Mouse (Mus musculus) gastrocnemius, adult 8-10 months (tissue): ENCODE measurements at regions not wholly inside any gene's neighbourhood (a gene's known extent, or its start where the extent isn't known, plus 50 kb on each side); places are given as distances from the start of the nearest gene placed in this dataset.
A peak's percentile ranks its signal among the peaks of the same experiment; 100 is the strongest.

Experiments used
- DNase-seq, 2 experiments: peaks; one replicate each; pipeline ENCODE4 v3.0.0; 2022; ENCODE audit warnings: low spot score in 2 of 2

DNA sequence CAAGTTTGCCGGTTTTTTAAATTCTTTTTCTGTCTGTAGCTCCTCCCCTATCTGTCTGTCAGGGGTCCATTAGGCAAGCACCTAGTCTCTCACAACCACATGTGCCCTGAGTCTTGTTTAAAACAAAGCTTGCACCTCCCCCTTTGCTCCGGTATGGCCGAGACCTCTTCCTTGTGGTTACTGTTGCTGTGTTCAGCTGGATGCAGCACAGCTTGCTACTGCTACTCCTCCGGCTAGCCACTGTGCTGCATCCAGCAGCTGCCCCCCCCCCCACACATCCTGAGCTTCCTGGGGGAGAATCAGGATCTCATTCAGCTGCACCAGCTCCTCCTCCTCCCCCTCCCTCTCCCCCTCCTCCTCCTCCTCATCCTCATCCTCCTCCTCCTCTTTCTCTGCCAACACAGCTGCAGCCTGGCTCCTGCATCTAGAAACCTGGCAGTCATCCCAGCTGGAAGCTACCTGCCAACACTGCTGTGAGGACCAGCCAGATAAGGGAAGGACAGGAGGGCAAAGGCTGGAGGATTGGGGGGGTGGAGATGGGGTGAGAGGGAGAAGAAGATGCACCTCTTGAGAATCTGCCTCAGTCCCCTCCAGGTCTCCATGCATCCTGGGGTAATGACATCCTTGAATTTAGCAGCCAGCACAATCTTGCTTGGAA is 114.8 kb upstream of the Tmem260 start:
- peak in 1 of 2 experiments; percentile 25 for DNase-seq

DNA sequence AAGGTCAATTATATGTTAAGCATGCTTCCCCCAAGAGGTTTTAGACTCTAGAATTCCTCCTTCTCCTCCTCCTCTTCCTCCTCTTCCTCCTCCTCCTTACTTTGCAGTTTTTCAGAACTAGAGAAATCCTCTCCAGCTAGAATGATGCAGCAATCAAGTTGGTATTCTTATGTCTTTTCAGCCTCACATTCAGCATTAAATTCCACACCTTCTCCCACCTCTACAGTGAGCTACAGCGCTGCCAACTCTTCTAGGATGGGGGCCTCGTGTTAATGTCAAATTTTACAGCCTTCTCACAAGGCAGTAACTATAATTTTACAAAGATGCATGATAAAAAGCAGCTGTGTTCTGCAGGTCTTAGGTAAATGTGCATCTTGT is 114.3 kb upstream of the Tmem260 start:
- no peak for DNase-seq

DNA sequence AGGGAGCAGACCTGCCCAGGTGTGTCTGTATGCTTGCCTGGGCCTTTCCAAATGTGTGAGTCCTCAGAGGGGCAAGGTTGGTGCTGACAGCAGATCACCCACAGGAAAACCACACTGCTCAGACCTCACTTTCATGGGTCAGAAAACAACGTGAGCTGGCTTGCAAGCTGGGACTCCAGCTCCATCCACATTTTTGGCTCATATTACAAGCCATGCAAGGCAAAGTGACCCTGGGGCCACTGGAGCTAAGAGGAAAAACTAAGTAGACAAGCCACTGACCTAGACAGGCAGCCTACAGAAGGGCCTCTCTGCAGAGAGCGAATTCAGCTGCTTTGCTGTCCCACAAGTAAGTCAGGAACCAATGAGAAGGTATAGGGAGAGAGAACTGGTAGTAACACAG is 113.7 kb upstream of the Tmem260 start:
- DNase-seq: no peak

DNA sequence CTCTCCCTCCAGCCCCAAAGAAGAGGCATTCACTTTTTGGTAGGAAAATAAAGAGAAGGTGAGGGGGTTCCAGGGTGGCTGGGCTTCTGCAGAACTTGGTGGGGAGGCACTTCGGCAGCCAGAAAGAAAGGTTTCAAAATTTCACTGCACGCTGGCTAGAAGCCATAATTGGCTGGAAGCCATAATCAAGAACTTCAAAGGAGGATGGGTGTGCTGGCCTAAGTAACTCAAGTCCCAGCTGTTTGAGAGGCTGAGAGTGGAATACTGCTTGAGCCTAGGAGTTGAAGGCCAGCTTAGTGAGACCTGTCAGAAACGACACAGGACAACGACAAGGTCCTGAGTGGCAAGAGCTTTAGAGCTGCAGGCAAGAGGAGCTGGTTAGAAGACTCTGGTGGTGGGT is 113.3 kb upstream of the Tmem260 start:
- DNase-seq: no peak

DNA sequence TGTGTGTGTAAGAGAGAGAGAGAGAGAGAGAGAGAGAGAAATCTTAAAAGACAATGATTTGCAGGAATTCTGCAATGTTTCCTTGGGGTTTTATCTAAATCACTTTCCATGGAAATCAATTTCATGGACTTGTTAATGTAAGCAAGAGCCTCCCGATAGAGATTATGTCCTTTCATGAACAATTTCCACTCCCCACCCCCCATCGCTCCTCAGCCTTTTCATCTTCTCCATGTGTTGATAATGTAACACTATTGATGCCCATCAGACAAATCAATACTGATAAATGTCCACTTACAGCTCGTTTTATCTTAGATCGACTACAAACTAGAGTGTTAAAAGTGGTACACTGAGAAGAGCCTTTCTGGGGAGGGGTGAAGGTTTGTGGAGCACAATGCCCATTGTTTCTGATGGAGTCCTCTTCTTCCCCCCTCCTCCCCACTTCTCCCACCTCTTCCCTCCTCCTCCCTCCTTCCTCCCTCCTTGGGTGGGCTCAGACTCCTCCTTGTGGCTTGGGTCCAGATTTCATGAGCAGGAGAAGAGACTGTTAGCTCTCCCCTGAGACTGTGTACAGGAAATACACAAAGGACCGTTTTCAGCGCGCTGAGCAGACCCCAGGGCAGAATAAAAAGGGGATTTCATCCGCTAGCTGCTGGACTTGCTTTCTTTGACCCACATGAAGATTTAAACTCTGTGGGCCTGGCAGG is 111.7 kb upstream of the Tmem260 start:
- DNase-seq: no peak

DNA sequence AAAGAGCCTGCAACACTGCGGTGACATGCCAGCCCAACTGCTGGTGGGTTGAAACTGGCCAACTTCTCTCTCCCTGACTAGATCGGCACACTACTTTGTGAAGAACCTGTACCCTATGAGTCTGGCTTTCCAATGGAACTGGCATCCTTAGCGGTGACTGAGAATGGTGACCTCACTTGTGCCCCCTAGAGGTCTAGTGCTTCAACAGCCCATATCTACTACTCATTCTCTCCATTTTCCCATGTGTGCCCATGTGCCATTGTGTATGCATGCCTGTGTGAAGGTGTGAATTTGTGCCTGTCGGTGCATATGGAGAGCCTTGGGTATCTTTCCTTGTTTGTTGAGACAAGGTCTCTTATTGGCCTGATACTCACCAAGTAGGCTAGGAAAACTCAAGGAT is 106.5 kb upstream of the Tmem260 start:
- no peak for DNase-seq

DNA sequence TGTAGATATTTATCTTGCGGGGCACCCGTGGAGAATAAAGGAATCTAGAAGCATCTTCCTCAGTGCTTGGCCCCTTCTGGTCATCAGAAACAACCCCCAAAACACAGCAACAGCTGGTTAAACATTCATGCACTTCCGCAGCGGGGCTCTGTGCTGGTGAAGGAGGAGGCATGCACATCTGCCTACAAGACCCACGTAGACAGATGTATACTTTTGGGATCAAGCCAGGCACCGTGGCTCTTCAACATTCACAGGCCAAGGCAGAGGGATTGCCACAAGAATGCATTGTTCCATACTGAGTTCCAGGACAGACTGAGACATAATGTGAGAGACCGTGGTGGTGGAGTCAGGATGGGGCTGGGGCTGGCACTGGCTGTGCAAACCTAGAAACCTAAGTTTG is 103.0 kb upstream of the Tmem260 start:
- no peak for DNase-seq

DNA sequence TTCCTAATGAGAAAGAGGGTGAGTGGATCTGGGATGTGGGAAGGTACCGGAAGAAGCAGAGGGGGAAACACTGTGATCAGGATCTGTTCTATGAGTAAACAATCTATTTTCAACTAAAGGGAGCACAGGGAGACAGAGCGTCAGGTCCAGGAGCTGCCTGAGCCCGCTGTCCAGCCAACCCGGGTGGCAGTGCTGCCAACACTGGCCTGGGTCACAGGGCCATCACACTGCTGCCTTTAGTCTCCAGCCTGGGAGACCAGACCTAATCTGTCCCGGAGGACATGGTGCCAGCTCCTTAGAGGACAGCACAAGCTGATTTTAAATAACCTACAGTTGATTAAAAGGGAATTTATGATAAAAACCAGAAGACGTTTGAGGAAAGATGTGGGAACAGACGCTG is 100.0 kb upstream of the Tmem260 start:
- DNase-seq: no peak

DNA sequence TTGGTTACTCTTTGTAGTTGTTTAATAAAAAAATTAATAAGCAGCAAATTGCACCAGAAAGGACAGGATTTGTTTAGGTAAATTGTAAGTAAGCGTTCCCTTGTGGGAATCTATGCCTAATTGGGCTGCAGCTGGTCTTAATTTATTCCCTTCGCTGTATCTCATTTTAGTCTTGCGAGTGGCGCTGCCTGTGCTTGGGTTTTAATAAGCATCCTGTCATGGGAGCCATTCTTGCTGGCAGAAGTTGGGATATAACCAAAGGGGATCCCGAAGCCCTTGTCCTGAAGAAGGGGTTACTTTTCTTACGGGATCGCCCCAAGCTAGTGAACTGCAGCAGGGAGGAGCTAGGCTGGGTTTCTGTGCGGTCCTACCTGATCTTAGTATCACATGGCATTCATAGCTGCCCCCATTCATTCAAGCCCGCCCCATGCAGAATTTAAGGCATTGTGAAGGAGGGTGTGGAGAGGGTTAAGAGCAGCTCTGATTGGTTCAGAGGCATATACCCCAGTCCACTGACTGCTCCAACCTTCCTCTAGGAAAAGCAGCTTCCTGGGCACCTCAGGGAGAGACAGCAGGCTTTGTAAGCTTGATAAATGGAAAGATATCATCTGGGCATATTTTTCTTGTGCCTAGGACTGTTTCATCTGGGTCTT is 96.4 kb upstream of the Tmem260 start:
- DNase-seq: no peak

DNA sequence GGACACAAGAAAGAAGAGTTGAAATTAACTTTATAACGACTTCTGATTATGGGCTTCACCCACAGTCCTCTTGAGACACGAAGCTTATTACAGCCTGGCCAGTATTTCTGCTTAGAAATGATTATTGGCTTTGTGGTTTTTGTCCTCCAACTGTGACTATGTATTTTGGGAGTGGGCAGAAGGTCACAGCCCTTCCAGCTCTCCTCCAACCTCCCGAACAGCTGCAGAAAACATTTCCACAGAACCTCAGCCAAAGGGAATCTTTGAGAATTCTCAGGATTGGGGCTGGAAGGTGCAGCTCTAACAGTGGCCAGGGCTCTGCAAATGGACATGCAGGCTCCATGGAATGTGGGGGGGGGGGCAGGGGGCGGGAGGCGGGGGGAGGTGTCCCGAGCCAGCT is 94.3 kb upstream of the Tmem260 start:
- no peak for DNase-seq

DNA sequence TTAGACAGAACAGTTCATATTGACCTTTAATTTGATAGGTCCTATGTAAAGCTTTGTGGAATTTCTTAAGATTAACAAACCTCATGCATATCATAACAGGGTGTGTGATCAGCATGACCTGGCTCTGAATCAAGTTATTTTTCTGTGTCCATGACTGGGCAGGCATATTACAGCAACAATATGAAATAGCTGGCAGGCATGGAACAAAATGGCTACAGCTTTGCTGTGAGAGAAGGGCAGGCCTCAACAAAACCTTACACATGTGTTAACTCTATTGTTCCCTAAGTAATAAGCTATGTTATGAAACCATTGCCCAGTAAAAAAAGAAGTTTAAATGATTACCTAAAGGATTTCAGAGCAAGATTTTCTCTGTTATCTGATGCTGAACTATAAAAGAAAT is 93.1 kb upstream of the Tmem260 start:
- no peak for DNase-seq

DNA sequence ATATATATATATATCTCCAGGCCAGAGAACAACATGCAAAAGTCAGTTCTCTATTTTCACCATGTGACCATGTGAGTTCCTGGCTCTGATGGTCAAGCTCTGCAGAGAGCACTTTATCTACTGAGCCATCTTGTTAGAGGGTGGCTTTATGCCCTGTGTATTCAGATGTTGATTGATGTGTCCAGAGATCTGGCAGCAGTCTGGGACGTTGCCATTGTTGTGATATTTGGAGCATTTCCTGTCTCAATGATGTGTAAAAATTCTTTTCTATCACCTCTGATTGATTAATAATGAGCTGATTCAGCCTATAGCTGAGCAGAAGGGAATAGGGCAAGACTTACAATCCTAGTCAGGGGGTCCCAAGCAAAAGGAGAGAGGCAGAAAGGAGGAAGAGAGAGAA is 91.7 kb upstream of the Tmem260 start:
- DNase-seq: no peak

DNA sequence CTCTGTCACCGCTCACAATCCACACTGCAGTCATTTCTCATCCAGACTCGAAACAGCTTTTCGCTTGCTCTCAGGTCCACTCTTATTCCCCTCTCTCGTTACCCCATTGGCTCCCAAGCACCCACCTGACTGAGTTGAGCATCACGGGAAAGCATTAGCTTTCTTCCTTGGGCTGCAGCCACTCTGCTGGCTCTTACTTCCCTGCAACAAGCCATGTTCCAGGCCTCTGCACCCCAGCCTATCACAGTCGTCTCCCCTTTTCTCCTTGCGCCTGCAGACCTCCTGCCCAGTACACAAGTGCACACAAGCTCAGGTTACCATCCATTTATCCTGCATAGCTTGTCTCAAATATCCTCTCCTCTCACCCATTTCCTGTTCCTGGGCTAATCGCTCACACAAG is 88.5 kb upstream of the Tmem260 start:
- DNase-seq: no peak

DNA sequence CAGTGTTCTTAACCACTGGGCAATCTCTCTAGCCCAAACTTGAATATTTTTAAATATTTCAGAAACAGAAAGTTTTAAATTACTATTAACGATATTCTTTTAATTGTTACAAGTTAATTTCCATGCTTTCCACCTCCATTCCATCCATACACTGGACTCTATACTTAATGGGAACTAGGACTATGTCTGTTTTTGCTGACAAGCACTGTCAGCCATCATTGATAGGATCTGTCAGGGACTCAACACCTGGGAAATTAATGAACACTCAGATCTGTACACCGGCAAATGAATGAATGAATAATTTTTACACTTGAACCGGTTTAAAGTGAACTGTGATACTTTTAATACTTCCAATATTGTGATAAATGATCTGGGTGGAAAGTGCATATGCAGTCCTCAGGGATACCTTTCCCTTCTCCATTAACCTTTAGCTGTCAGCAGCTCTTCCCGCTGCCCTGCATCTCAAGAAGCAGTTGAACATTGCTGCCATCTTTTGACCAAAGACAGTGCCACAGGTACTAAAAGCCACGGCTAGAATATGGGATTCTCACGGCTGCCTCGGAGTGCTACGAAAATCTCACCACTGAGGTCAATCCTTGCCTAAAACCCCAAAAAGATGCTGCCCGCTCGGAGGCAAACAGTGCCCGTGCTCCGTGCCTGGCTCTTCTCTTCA is 87.3 kb upstream of the Tmem260 start:
- no peak for DNase-seq

DNA sequence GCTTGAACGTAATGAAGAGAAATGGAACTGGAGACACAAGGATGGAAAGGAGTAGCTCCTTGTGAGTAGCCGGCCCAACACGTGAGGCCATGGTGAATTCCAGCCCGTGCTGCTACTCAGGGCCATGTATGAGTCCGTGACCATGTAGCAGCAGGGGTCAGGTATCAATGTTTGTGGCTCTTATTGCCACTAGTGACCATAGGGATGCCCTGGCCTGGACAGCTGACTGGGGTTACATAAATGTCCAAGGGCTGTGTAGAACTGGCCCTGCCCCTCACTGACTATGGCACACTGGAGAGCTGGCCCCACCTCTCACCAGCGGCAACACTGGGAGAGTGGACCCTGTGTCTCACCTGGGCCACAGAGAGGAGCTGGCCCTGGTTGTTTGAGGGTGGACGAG is 84.1 kb upstream of the Tmem260 start:
- no peak for DNase-seq

DNA sequence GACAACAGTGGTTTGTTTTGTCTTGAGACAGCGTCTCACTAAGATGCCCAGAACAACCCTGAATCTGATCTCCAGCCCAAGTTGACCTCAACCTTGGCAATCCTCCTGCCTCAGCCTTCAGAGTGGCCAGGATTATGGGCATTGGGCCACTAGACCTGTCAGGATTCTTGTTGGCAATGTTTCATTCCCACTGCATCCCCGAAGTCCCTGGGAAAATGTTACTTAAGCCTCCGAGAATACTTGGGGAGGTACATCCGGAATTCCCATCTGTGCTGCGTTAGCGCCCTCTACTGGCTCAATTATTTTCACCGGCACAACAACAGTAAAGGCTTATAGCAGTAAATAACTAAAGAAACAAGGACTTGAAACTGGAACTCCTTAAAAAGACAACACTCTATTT is 78.9 kb upstream of the Tmem260 start:
- DNase-seq: peak; percentile 61 to 66

DNA sequence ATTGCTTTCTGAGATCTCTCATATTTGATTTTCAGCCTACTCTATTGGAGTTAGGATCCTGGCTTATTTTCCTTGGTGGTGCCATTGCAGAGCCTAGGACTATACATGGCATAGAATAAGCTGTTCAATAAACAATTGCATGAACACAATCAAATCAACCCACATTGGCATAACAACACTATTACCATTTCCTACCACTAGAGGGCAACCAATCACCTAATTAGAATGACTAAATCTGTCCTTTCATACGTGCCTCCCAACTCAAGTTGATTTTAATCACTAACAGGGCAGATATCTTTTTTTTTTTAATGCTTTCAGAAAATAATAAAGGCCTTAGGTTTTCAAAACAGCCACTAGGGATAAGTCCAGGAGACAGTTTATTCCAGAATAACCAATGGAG is 75.6 kb upstream of the Tmem260 start:
- no peak for DNase-seq

DNA sequence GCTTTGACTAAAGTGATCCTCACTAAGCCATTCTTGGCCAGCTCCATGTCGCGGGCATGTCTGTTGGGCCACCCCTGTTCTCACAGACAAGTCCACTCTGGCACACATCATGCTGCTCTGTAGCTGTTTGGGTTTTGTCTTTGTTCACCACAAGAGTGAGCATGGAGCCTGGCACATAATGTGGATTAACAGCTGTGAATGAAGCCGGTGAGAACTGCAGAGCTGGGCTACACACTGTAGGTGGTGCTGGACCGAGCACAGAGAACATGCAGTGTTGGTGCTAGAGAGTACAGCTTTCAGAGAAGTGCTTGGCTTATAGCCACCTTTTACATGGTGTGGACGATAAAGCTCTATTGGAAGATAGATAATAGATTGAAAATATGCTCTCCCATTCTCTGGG is 74.2 kb upstream of the Tmem260 start:
- no peak for DNase-seq

DNA sequence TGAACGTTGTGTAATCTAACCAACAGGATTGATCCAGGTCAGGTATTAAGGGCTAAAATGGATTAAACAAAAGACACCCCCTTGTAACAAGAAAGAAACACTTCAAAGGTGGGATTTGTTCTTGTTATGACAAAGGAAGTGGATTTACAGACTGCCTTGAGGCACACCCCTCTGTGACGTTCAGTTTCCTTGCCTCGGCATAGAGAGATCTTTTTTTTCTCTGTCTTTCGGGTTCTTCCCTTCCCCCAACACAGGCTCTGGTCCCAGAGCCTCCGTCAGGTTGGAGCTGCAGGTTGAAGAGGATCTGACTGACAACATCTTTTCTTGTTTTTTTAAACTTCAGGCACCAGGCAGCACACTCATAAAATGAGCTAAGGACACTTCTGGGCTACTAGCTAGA is 69.8 kb upstream of the Tmem260 start:
- no peak for DNase-seq
